Mouse (Mus musculus) liver, adult 2 months (tissue): Measurements from ENCODE around the gene Sh3bgrl2. TPM values are rescaled to one million over a fixed set of nuclear protein-coding genes. Genes with fewer than 3 reads are reported as not detected.
A peak's percentile ranks its signal among the peaks of the same experiment; 100 is the strongest.

Source experiments
- DNase-seq: peaks from one replicate; pipeline ENCODE4 v3.0.0-alpha.2; 2011; ENCODE audit warnings: low read depth, low spot score; ENCODE audit errors: extremely low read depth
- H3K27ac ChIP-seq: fragments of 200-500 bp; replicated peaks from 2 replicates; pipeline ENCODE4 v1.5.1; 2012; ENCODE audit warnings: low read depth, mild to moderate bottlenecking, control low read depth, inconsistent platforms, low read length; ENCODE audit not compliant: insufficient read depth
- H3K27me3 ChIP-seq: fragments of 200-500 bp; 2 replicates; pipeline ENCODE4 v1.6.1; 2012; ENCODE audit warnings: mild to moderate bottlenecking, moderate library complexity, low read length, inconsistent platforms; ENCODE audit not compliant: control insufficient read depth, insufficient read depth
- H3K36me3 ChIP-seq: fragments of 200-500 bp; 2 replicates; pipeline ENCODE4 v1.6.1; 2012; ENCODE audit warnings: low read length, inconsistent platforms; ENCODE audit not compliant: control insufficient read depth, insufficient read depth
- H3K4me1 ChIP-seq: fragments of 200-500 bp; 2 replicates; pipeline ENCODE4 v1.6.1; 2011; ENCODE audit warnings: low read length; ENCODE audit not compliant: control insufficient read depth, insufficient read depth
- H3K4me3 ChIP-seq: fragments of 200-500 bp; 2 replicates; pipeline ENCODE4 v1.5.1; 2011; ENCODE audit warnings: low read depth, mild to moderate bottlenecking, control low read depth, low read length, moderate library complexity; ENCODE audit not compliant: insufficient read depth
- H3K79me2 ChIP-seq: fragments of 200-500 bp; 2 replicates; pipeline ENCODE4 v1.6.1; 2012; ENCODE audit warnings: inconsistent platforms, mild to moderate bottlenecking, low read length, moderate library complexity; ENCODE audit not compliant: control insufficient read depth, insufficient read depth
- H3K9ac ChIP-seq: fragments of 200-500 bp; 2 replicates; pipeline ENCODE4 v1.6.1; 2012; ENCODE audit warnings: low read depth, mild to moderate bottlenecking, control low read depth, inconsistent platforms, low read length
- CTCF ChIP-seq: fragments of 200-500 bp; IDR thresholded peaks from 2 replicates; pipeline ENCODE4 v1.5.1; 2011; ENCODE audit warnings: low read depth, low read length, control low read depth
- POLR2A ChIP-seq: fragments of 200-500 bp; IDR thresholded peaks from 2 replicates; pipeline ENCODE4 v1.6.1; 2011; ENCODE audit warnings: low read length, control low read depth; ENCODE audit not compliant: insufficient read depth; ENCODE audit errors: extremely low read depth
- WGBS: fragments of 180-500 bp; shearing (Covaris S2); methylation state at CpG from one replicate; pipeline ENCODE4 v1.1.7; 2018; 5-methylcytosine and 5-hydroxymethylcytosine counted together
- polyA plus RNA-seq: library from polyadenylated mRNA; depleted of rRNA; stranded (reverse); fragments of >200 nt; gene quantifications from 2 replicates; pipeline ENCODE4 v1.2.3, GENCODE M21; 2012
- total RNA-seq: library from RNA; depleted of rRNA; stranded (reverse); fragments of >200 nt; gene quantifications from 2 replicates; pipeline ENCODE4 v1.2.3, GENCODE M21; 2014

Sh3bgrl2 gene
- total and polyA plus RNA-seq, 2 experiments, result 9.6 to 22.7 TPM

DNA sequence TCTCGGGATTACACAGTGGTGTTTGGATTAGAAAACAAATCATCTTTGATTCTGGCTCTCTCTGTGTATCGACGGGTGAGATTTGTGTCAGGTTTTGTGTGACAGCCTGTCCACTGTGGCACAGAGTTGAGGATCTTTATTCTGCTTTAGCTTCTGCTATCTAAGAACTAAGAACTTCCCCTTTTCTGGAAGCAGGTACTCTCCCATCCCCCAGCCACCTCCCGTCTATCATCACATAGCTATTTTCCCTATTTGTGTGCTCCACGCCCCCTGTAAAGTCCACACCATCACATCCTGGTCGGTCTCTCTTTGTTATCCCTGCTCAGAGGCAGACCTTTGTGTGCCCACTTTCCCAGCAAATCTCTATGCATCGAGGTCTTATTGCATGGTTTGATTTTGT, 21.8 kb downstream of the Sh3bgrl2 start:
- TF ChIP-seq CTCF (no peak), POLR2A (no peak)
- 56% methylated on average over 7 of the region's 7 CpGs for WGBS
- Histone ChIP-seq H3K4me3 (no peak overlapping the region), H3K27ac (no peak overlapping the region), H3K9ac (no peak overlapping the region), H3K4me1 (peaks cover 10% of the 10 kb centered on the region), H3K27me3 (no peaks in the 10 kb centered on the region), H3K79me2 (peaks cover 11% of the 10 kb centered on the region; the same call in 1 of the 2 replicates), H3K36me3 (no peaks in the 10 kb centered on the region)
- DNase-seq, result no peak

GRCm38 (mm10) chr9:83571315-83571714, 23.2 kb downstream of the Sh3bgrl2 start:
- Histone ChIP-seq H3K4me1 (peaks cover 14% of the 10 kb centered on the region), H3K4me3 (no peak overlapping the region), H3K36me3 (no peaks in the 10 kb centered on the region), H3K79me2 (peaks cover 7% of the 10 kb centered on the region; the same call in 1 of the 2 replicates), H3K9ac (no peak overlapping the region), H3K27ac (no peak overlapping the region), H3K27me3 (no peaks in the 10 kb centered on the region)
- 83% methylated on average over 3 of the region's 3 CpGs for WGBS
- DNase-seq, result no peak
- TF ChIP-seq POLR2A (no peak), CTCF (no peak)

DNA sequence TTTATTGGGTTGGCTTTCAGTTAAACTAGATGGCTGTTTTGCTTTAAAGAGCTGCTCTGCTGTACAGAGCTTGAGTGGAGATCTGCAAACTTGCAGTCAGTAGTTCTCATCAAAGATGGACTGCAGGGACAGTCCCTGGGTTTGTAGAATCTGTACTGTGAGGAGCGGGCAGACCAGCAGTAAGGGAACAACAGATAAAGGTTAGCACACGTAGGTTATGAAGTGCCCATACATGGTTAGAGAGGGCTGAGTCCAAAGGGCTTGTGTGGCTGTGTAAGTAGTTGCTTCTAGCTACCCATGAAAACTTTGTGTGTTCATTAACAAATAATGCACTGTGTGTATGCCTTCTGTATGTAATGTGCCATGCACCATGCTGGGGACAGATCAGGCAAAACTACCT, 24.2 kb downstream of the Sh3bgrl2 start:
- WGBS, result 62% methylated on average over 2 of the region's 2 CpGs
- peak; percentile 38 for DNase-seq
- no peak for TF ChIP-seq POLR2A
- TF ChIP-seq CTCF, result no peak
- no peak overlapping the region for H3K4me3 ChIP-seq
- H3K4me1 ChIP-seq, result peaks cover 14% of the 10 kb centered on the region
- peaks cover 3% of the 10 kb centered on the region; the same call in 1 of the 2 replicates for H3K79me2 ChIP-seq
- no peak overlapping the region for H3K9ac ChIP-seq
- H3K27me3 ChIP-seq, result no peaks in the 10 kb centered on the region
- no peaks in the 10 kb centered on the region for H3K36me3 ChIP-seq
- H3K27ac ChIP-seq, result no peak overlapping the region

GRCm38 (mm10) chr9:83572870-83573269, 24.7 kb downstream of the Sh3bgrl2 start:
- Histone ChIP-seq H3K27ac (no peak overlapping the region), H3K36me3 (no peaks in the 10 kb centered on the region; the same call in 1 of the 2 replicates), H3K79me2 (peaks cover 3% of the 10 kb centered on the region; the same call in 1 of the 2 replicates), H3K4me1 (peaks cover 14% of the 10 kb centered on the region), H3K4me3 (no peak overlapping the region), H3K27me3 (no peaks in the 10 kb centered on the region), H3K9ac (no peak overlapping the region)
- 58% methylated on average over 2 of the region's 2 CpGs for WGBS
- no peak for DNase-seq
- TF ChIP-seq CTCF, result no peak
- TF ChIP-seq POLR2A, result no peak

- TF ChIP-seq CTCF (no peak), POLR2A (no peak)
- peaks cover 14% of the 10 kb centered on the region for H3K4me1 ChIP-seq
- no peak for DNase-seq
- peaks cover 3% of the 10 kb centered on the region; the same call in 1 of the 2 replicates for H3K79me2 ChIP-seq
- no peak overlapping the region for H3K9ac ChIP-seq
- 73% methylated on average over 2 of the region's 2 CpGs for WGBS
- no peaks in the 10 kb centered on the region; the same call in 1 of the 2 replicates for H3K36me3 ChIP-seq
- no peak overlapping the region for H3K27ac ChIP-seq
- no peaks in the 10 kb centered on the region for H3K27me3 ChIP-seq
- H3K4me3 ChIP-seq, result no peak overlapping the region
Measured at GRCm38 (mm10) chr9:83573588-83573987, 25.5 kb downstream of the Sh3bgrl2 start.

DNA sequence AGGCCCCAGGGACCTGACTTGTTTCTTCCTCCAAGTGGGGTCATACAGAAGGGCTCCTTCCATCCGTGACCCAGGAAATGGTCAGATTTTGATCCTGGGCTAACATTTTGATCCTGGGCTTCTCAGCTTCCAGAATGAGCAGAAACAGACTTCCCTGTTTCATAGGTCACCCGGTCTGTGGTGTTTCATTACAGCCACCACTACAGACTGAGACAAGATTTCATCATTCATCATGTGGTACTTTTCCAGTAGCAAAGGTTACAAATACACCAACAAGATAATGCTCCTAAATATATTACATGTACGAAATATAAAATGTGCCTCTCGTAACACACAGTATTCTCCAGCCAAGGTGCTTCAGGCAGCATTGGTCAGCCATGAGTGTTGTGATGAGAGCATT, 27.3 kb downstream of the Sh3bgrl2 start:
- TF ChIP-seq CTCF (no peak), POLR2A (no peak)
- H3K4me3 ChIP-seq, result no peak overlapping the region
- peaks cover 3% of the 10 kb centered on the region; the same call in 1 of the 2 replicates for H3K79me2 ChIP-seq
- peaks cover 5% of the 10 kb centered on the region; the same call in 1 of the 2 replicates for H3K36me3 ChIP-seq
- peak overlapping the region; percentile 57 for H3K27ac ChIP-seq
- no peak overlapping the region for H3K9ac ChIP-seq
- peak; percentile 87 for DNase-seq
- H3K27me3 ChIP-seq, result no peaks in the 10 kb centered on the region
- 31% methylated on average over 4 of the region's 4 CpGs for WGBS
- peaks cover 14% of the 10 kb centered on the region for H3K4me1 ChIP-seq
